ENCODE assay signal across 7 mouse cellular contexts in genomic region chr19:47253053-47253628, GRCm38 (mm10).
DNase-seq lines count a peak whose midpoint lies in the region; ATAC-seq and TF ChIP-seq lines count a peak whose summit lies in the region.

No protein-coding gene starts in this region.

- H3K4me3 ChIP-seq in lung, embryonic 16.5 days (ENCODE audit: low read length): peak overlapping the region; percentile 44
- H3K4me3 ChIP-seq in embryonic facial prominence, embryonic 15.5 days (replicated peaks): peak overlapping the region; percentile 41
- H3K4me3 ChIP-seq in olfactory bulb, adult 2 months (ENCODE audit: insufficient read depth, low read depth, low read length): peak overlapping the region; percentile 6

- peak; percentile 23; the same call in 1 of the 2 replicates for ATAC-seq in lung, embryonic 16.5 days (ENCODE audit: low read depth)
- ATAC-seq in embryonic facial prominence, embryonic 15.5 days (ENCODE audit: insufficient number of reproducible peaks, low FRiP score, low TSS enrichment, low read depth): no peak

- no peak for TF ChIP-seq CTCF in olfactory bulb, adult 2 months (IDR thresholded peaks at IDR 0.05; ENCODE audit: insufficient read depth, low read depth, low read length)

- H3K9me3 ChIP-seq in lung, embryonic 16.5 days (ENCODE audit: control insufficient read depth, low read length): no peaks in the 10 kb centered on the region
- H3K9me3 ChIP-seq in embryonic facial prominence, embryonic 15.5 days (replicated peaks): no peaks in the 10 kb centered on the region

- peak overlapping the region; percentile 21; the same call in 1 of the 2 replicates for H3K9ac ChIP-seq in lung, embryonic 16.5 days (ENCODE audit: low read length)
- peak overlapping the region; percentile 13 for H3K9ac ChIP-seq in embryonic facial prominence, embryonic 15.5 days

- WGBS in lung, embryonic 16.5 days: 4% methylated on average over 76 of the region's 90 CpGs
- WGBS in embryonic facial prominence, embryonic 15.5 days: 3% methylated on average over 90 of the region's 90 CpGs
- 11% methylated on average over 90 of the region's 90 CpGs for WGBS in olfactory bulb, adult 2 months

- no peaks in the 10 kb centered on the region for H3K36me3 ChIP-seq in lung, embryonic 16.5 days (ENCODE audit: control insufficient read depth, insufficient read depth, low read length)
- no peaks in the 10 kb centered on the region for H3K36me3 ChIP-seq in embryonic facial prominence, embryonic 15.5 days

- TF ChIP-seq POLR2A in olfactory bulb, adult 2 months (IDR thresholded peaks at IDR 0.05; ENCODE audit: insufficient read depth, low read depth, low read length): no peak

- no peak overlapping the region for H3K27ac ChIP-seq in lung, embryonic 16.5 days (ENCODE audit: low read length)
- H3K27ac ChIP-seq in embryonic facial prominence, embryonic 15.5 days (replicated peaks): no peak overlapping the region
- no peak overlapping the region for H3K27ac ChIP-seq in olfactory bulb, adult 2 months (ENCODE audit: insufficient read depth, low read depth, low read length)

- peak overlapping the region; percentile 64 for H3K4me2 ChIP-seq in lung, embryonic 16.5 days (ENCODE audit: low read depth, low read length)
- H3K4me2 ChIP-seq in embryonic facial prominence, embryonic 15.5 days (replicated peaks): peak overlapping the region; percentile 64

- peaks cover 34% of the 10 kb centered on the region for H3K27me3 ChIP-seq in lung, embryonic 16.5 days (ENCODE audit: control insufficient read depth, insufficient read depth, low read depth, low read length)
- H3K27me3 ChIP-seq in embryonic facial prominence, embryonic 15.5 days: peaks cover 34% of the 10 kb centered on the region

- H3K4me1 ChIP-seq in lung, embryonic 16.5 days (replicated peaks; ENCODE audit: control insufficient read depth, insufficient read depth, low read length): peaks cover 6% of the 10 kb centered on the region
- peaks cover 17% of the 10 kb centered on the region for H3K4me1 ChIP-seq in embryonic facial prominence, embryonic 15.5 days
- peaks cover 16% of the 10 kb centered on the region for H3K4me1 ChIP-seq in olfactory bulb, adult 2 months (ENCODE audit: control insufficient read depth, insufficient read depth, low read length)

- DNase-seq in lung, postnatal 25 days (ENCODE audit: low spot score): no peak
- peak; percentile 55 to 66 for DNase-seq in kidney, postnatal 4 days
- DNase-seq in spleen, postnatal 10 days (ENCODE audit: low spot score in 2 of 2): no peak
- no peak for DNase-seq in T-cell, adult 2 months (ENCODE audit: low spot score)

Comparison
In these comparisons a context has a peak if more than half of its experiments do, and no peak if none do; other contexts are left out.
1. DNase-seq: peak in kidney, postnatal 4 days (2 of 2); none in lung, postnatal 25 days (single experiment), spleen, postnatal 10 days (0 of 2) and T-cell, adult 2 months (single experiment).
2. Peak in every context shown above with its lines, with median percentiles within 50 percentile points of each other: H3K4me3 ChIP-seq.